Mouse (Mus musculus) CH12.LX (cell line): ENCODE results near the gene Gm9573.

Experiments used
- CHD1 ChIP-seq: IDR thresholded peaks from 2 replicates; pipeline ENCODE4 v1.6.1; 2012; ENCODE audit warnings: low read depth, low read length, improper control_type of control experiment, inconsistent platforms
- CTCF ChIP-seq, 2 experiments: IDR thresholded peaks in 1 of 2; conservative IDR thresholded peaks in 1 of 2; 2 replicates each; pipeline ENCODE4 v1.5.1; 2011 to 2012; ENCODE audit warnings: low read depth in 2 of 2, low read length in 2 of 2, improper control_type of control experiment in 1 of 2, inconsistent platforms in 1 of 2, mild to moderate bottlenecking in 1 of 2, moderate library complexity in 1 of 2
- EP300 ChIP-seq: IDR thresholded peaks from 2 replicates; pipeline ENCODE4 v1.6.1; 2011; ENCODE audit warnings: low read length, improper control_type of control experiment
- ETS1 ChIP-seq: conservative IDR thresholded peaks from 2 replicates; pipeline ENCODE4 v1.6.1; 2012; ENCODE audit warnings: low read depth, mild to moderate bottlenecking, inconsistent platforms, low read length, improper control_type of control experiment, moderate library complexity
- GABPA ChIP-seq: IDR thresholded peaks from 2 replicates; pipeline ENCODE4 v1.6.1; 2012; ENCODE audit warnings: low read depth, low read length, improper control_type of control experiment, inconsistent platforms; ENCODE audit not compliant: insufficient replicate concordance
- MAFK ChIP-seq: IDR thresholded peaks from 2 replicates; pipeline ENCODE4 v1.6.1; 2011; ENCODE audit warnings: low read length, improper control_type of control experiment; ENCODE audit not compliant: insufficient replicate concordance
- MAZ ChIP-seq: IDR thresholded peaks from 2 replicates; pipeline ENCODE4 v1.6.1; 2012; ENCODE audit warnings: low read depth, mild to moderate bottlenecking, inconsistent platforms, low read length, improper control_type of control experiment, moderate library complexity
- MYC ChIP-seq: IDR thresholded peaks from 2 replicates; pipeline ENCODE4 v1.6.1; 2011; ENCODE audit warnings: low read depth, mild to moderate bottlenecking, improper control_type of control experiment, low read length
- NELFE ChIP-seq: IDR thresholded peaks from 2 replicates; pipeline ENCODE4 v1.6.1; 2011; ENCODE audit warnings: low read depth, low read length, improper control_type of control experiment
- POLR2A ChIP-seq: IDR thresholded peaks from 2 replicates; pipeline ENCODE4 v1.6.1; 2011; ENCODE audit warnings: low read depth, mild to moderate bottlenecking, improper control_type of control experiment, low read length
- TCF12 ChIP-seq: IDR thresholded peaks from 2 replicates; pipeline ENCODE4 v1.6.1; 2014; ENCODE audit warnings: low read depth, mild to moderate bottlenecking, inconsistent platforms, low read length, improper control_type of control experiment
- USF1 ChIP-seq: IDR thresholded peaks from 2 replicates; pipeline ENCODE4 v1.6.1; 2014; ENCODE audit warnings: low read depth, mild to moderate bottlenecking, inconsistent platforms, low read length, improper control_type of control experiment
- ZC3H11A ChIP-seq: IDR thresholded peaks from 2 replicates; pipeline ENCODE4 v1.6.1; 2012; ENCODE audit warnings: low read depth, mild to moderate bottlenecking, inconsistent platforms, low read length, improper control_type of control experiment
- ZMIZ1 ChIP-seq: IDR thresholded peaks from 2 replicates; pipeline ENCODE4 v1.6.1; 2012; ENCODE audit warnings: low read depth, mild to moderate bottlenecking, inconsistent platforms, low read length, improper control_type of control experiment

DNA sequence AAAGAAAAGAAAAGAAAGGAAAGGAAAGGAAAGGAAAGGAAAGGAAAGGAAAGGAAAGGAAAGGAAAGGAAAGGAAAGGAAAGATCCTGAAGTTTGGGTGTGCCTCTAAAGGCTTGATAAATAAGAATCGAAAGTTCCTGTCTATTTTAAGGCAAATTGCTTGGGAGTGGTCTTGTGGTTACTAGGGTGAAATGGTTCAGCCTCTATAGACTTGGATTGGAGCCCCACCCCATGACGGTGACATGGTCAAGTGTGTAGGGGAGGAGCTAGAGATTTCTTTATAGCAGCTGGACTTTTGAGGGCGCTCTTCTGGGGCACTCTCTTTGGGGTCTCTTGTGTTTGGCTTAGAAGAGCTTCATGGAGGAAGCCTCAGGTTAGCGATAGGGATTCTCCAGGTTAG is 32.7 kb downstream of the Gm9573 start:
- TF ChIP-seq USF1 (no peak), MAZ (no peak), CTCF (conservative IDR thresholded peaks at IDR 0.05 in 1 of 2, IDR thresholded peaks at IDR 0.05 in 1 of 2; ENCODE audit: low read depth in 2 of 2, low read length in 2 of 2) (no peak), MAFK (no peak), POLR2A (no peak), ZMIZ1 (no peak), CHD1 (no peak), GABPA (no peak), EP300 (no peak), ZC3H11A (no peak), MYC (no peak), TCF12 (no peak), NELFE (no peak), ETS1 (no peak)
